ENCODE assay signal across 8 mouse cellular contexts in genomic region chr11:106998651-106999150, GRCm38 (mm10). TPM values are rescaled to one million over a fixed set of nuclear protein-coding genes. Genes with fewer than 3 reads are reported as not detected.
DNase-seq lines count a peak whose midpoint lies in the region; ATAC-seq and TF ChIP-seq lines count a peak whose summit lies in the region.

No protein-coding gene starts in this region.

- peak; percentile 44 for ATAC-seq in heart, embryonic 11.5 days (replicated peaks; ENCODE audit: insufficient number of reproducible peaks, low FRiP score, low TSS enrichment)
- peak; percentile 13 for ATAC-seq in forebrain, embryonic 16.5 days
- 0 out of 2 replicates have a peak, but pooled peaks have one; percentile 1 for ATAC-seq in limb, embryonic 12.5 days (ENCODE audit: insufficient number of reproducible peaks, insufficient read depth, low FRiP score, low TSS enrichment, low read depth)

- intact Hi-C loops in heart, postnatal 14 days (cut with DNase I) = loop anchor here (5.0 kb wide), 1 partner anchor 211 kb away; the partner anchor contains the start of genes Cep95 and Ddx5

- TF ChIP-seq POLR2A in olfactory bulb, adult 2 months (IDR thresholded peaks at IDR 0.05; ENCODE audit: insufficient read depth, low read depth, low read length) = no peak

- no peak for DNase-seq in heart, postnatal 14 days
- DNase-seq in 416B (ENCODE audit: low read depth) = peak; percentile 56
- DNase-seq in brain, adult 2 months (ENCODE audit: low read depth, low spot score) = peak; percentile 52
- DNase-seq in urinary bladder, postnatal 36 days (ENCODE audit: low spot score in 2 of 2) = no peak

- H3K27ac ChIP-seq in heart, embryonic 11.5 days (ENCODE audit: low read depth, low read length) = peak overlapping the region; percentile 93
- peak overlapping the region; percentile 80 for H3K27ac ChIP-seq in forebrain, embryonic 16.5 days (ENCODE audit: low read length)
- peak overlapping the region; percentile 95 for H3K27ac ChIP-seq in limb, embryonic 12.5 days
- H3K27ac ChIP-seq in olfactory bulb, adult 2 months (ENCODE audit: insufficient read depth, low read depth, low read length) = no peak overlapping the region

- peaks cover 11% of the 10 kb centered on the region for H3K4me1 ChIP-seq in heart, embryonic 11.5 days (ENCODE audit: control insufficient read depth, insufficient read depth, low read length)
- H3K4me1 ChIP-seq in forebrain, embryonic 16.5 days (replicated peaks; ENCODE audit: control insufficient read depth, insufficient read depth, low read length) = peaks cover 11% of the 10 kb centered on the region
- H3K4me1 ChIP-seq in limb, embryonic 12.5 days (replicated peaks) = peaks cover 14% of the 10 kb centered on the region
- peaks cover 6% of the 10 kb centered on the region; the same call in 1 of the 2 replicates for H3K4me1 ChIP-seq in olfactory bulb, adult 2 months (ENCODE audit: control insufficient read depth, insufficient read depth, low read length)

- H3K9me3 ChIP-seq in heart, embryonic 11.5 days (replicated peaks; ENCODE audit: control insufficient read depth, low read length) = no peaks in the 10 kb centered on the region
- H3K9me3 ChIP-seq in forebrain, embryonic 16.5 days (ENCODE audit: control insufficient read depth, low read length) = no peaks in the 10 kb centered on the region
- no peaks in the 10 kb centered on the region for H3K9me3 ChIP-seq in limb, embryonic 12.5 days

- no peak for TF ChIP-seq CTCF in olfactory bulb, adult 2 months (IDR thresholded peaks at IDR 0.05; ENCODE audit: insufficient read depth, low read depth, low read length)

- H3K9ac ChIP-seq in heart, embryonic 11.5 days (ENCODE audit: low read depth, low read length) = peak overlapping the region; percentile 98
- peak overlapping the region; percentile 78 for H3K9ac ChIP-seq in forebrain, embryonic 16.5 days (replicated peaks; ENCODE audit: low read depth, low read length)
- peak overlapping the region; percentile 90 for H3K9ac ChIP-seq in limb, embryonic 12.5 days (replicated peaks)

- H3K27me3 ChIP-seq in heart, embryonic 11.5 days (ENCODE audit: control insufficient read depth, insufficient read depth, low read length) = no peaks in the 10 kb centered on the region
- no peaks in the 10 kb centered on the region for H3K27me3 ChIP-seq in forebrain, embryonic 16.5 days (replicated peaks; ENCODE audit: control insufficient read depth, insufficient read depth, low read length)
- no peaks in the 10 kb centered on the region for H3K27me3 ChIP-seq in limb, embryonic 12.5 days

- H3K4me3 ChIP-seq in heart, embryonic 11.5 days (ENCODE audit: low read depth, low read length) = peak overlapping the region; percentile 98
- peak overlapping the region; percentile 96 for H3K4me3 ChIP-seq in forebrain, embryonic 16.5 days (replicated peaks; ENCODE audit: low read length)
- peak overlapping the region; percentile 99 for H3K4me3 ChIP-seq in limb, embryonic 12.5 days (replicated peaks)
- H3K4me3 ChIP-seq in olfactory bulb, adult 2 months (ENCODE audit: insufficient read depth, low read depth, low read length) = peak overlapping the region; percentile 78

- 0% methylated on average over 26 of the region's 26 CpGs for WGBS in heart, embryonic 11.5 days (ENCODE audit: insufficient replicate concordance)
- WGBS in forebrain, embryonic 16.5 days = under 1% methylated on average over 26 of the region's 26 CpGs
- under 1% methylated on average over 26 of the region's 26 CpGs for WGBS in limb, embryonic 12.5 days
- WGBS in olfactory bulb, adult 2 months = under 1% methylated on average over 26 of the region's 26 CpGs

- peaks cover 15% of the 10 kb centered on the region for H3K36me3 ChIP-seq in heart, embryonic 11.5 days (ENCODE audit: control insufficient read depth, insufficient read depth, low read length)
- H3K36me3 ChIP-seq in forebrain, embryonic 16.5 days (ENCODE audit: control insufficient read depth, insufficient read depth) = peaks cover 20% of the 10 kb centered on the region
- H3K36me3 ChIP-seq in limb, embryonic 12.5 days = peaks cover 36% of the 10 kb centered on the region

- peak overlapping the region; percentile 74 for H3K4me2 ChIP-seq in heart, embryonic 11.5 days
- peak overlapping the region; percentile 80 for H3K4me2 ChIP-seq in forebrain, embryonic 16.5 days (ENCODE audit: low read length)
- peak overlapping the region; percentile 66 for H3K4me2 ChIP-seq in limb, embryonic 12.5 days

RNA-seq across cellular contexts. Expression of gene Kpna2, which starts 0.6 kb away (rescaled TPM):
- polyA plus RNA-seq in heart, embryonic 11.5 days (2014; fragmentation: Nextera tagmentation; extraction: Ambion mirVana) = 342 and 382 TPM in 2 replicates
- total RNA-seq in heart, postnatal 14 days (2021) = 100 to 1,000 TPM in 1 of 2 experiments, 10 to 100 TPM in 1; 84.2 to 103 TPM
- polyA plus RNA-seq in forebrain, embryonic 16.5 days (2015; fragmentation: Nextera tagmentation; extraction: Ambion mirVana) = 230 and 256 TPM in 2 replicates
- 501 and 513 TPM in 2 replicates for polyA plus RNA-seq in limb, embryonic 12.5 days (2016; fragmentation: Nextera tagmentation; extraction: Ambion mirVana)
- polyA plus RNA-seq in olfactory bulb, adult 2 months (2012; ENCODE audit: insufficient read depth, insufficient read length, low replicate concordance, missing spikeins) = not detected in 2 replicates

RNA-seq across cellular contexts. Expression of gene 1810010H24Rik, which starts 26.8 kb away (rescaled TPM):
- polyA plus RNA-seq in heart, embryonic 11.5 days (2014; fragmentation: Nextera tagmentation; extraction: Ambion mirVana) = 1.7 and 2.8 TPM in 2 replicates
- total RNA-seq in heart, postnatal 14 days (2021) = 1 to 10 TPM; 1.8 to 2.7 TPM
- 3.8 and 4.3 TPM in 2 replicates for polyA plus RNA-seq in forebrain, embryonic 16.5 days (2015; fragmentation: Nextera tagmentation; extraction: Ambion mirVana)
- polyA plus RNA-seq in limb, embryonic 12.5 days (2016; fragmentation: Nextera tagmentation; extraction: Ambion mirVana) = 1.8 and 2.0 TPM in 2 replicates
- polyA plus RNA-seq in olfactory bulb, adult 2 months (2012; ENCODE audit: insufficient read depth, insufficient read length, low replicate concordance, missing spikeins) = not detected in 2 replicates

Comparison
In these comparisons a context has a peak if more than half of its experiments do, and no peak if none do; other contexts are left out.
1. DNase-seq: peak in 416B (single experiment) and brain, adult 2 months (single experiment); none in heart, postnatal 14 days (0 of 2) and urinary bladder, postnatal 36 days (0 of 2).
2. Peak in every context shown above with its lines, with median percentiles within 50 percentile points of each other: ATAC-seq, H3K4me2 ChIP-seq, H3K4me3 ChIP-seq and H3K9ac ChIP-seq.